Mouse (Mus musculus): ENCODE measurements at regions not wholly inside any gene's neighbourhood (a gene's known extent, or its start where the extent isn't known, plus 50 kb on each side); places are given as distances from the start of the nearest gene placed in this dataset.

- Histone ChIP-seq H3K4me3 (ENCODE audit: low read depth, low read length) (no peak overlapping the region), H3K27me3 (ENCODE audit: control insufficient read depth, insufficient read depth, low read depth, low read length) (no peaks in the 10 kb centered on the region), H3K4me1 (ENCODE audit: control insufficient read depth, low read depth, low read length) (no peaks in the 10 kb centered on the region), H3K36me3 (ENCODE audit: control insufficient read depth, insufficient read depth) (no peaks in the 10 kb centered on the region), H3K9ac (ENCODE audit: low read depth, low read length) (no peak overlapping the region), H3K9me3 (replicated peaks; ENCODE audit: control insufficient read depth, low read length) (peaks cover 3% of the 10 kb centered on the region), H3K4me2 (ENCODE audit: low read depth, low read length) (no peak overlapping the region), H3K27ac (ENCODE audit: low read length) (no peak overlapping the region)
- peak; percentile 92 for ATAC-seq (ENCODE audit: low read depth)
- 27% methylated on average over 1 of the region's 1 CpGs for WGBS (ENCODE audit: insufficient replicate concordance)
Observed at GRCm38 (mm10) chr4:142898994-142899393, 313.8 kb downstream of the Prdm2 start.

GRCm38 (mm10) chr4:142890711-142891110 lies 322.1 kb downstream of the Prdm2 start:
- Histone ChIP-seq H3K4me1 (ENCODE audit: control insufficient read depth, low read depth, low read length) (no peaks in the 10 kb centered on the region), H3K4me3 (ENCODE audit: low read depth, low read length) (no peak overlapping the region), H3K9ac (ENCODE audit: low read depth, low read length) (no peak overlapping the region), H3K36me3 (ENCODE audit: control insufficient read depth, insufficient read depth) (no peaks in the 10 kb centered on the region), H3K9me3 (replicated peaks; ENCODE audit: control insufficient read depth, low read length) (no peaks in the 10 kb centered on the region; the same call in 1 of the 2 replicates), H3K27ac (ENCODE audit: low read length) (no peak overlapping the region), H3K4me2 (ENCODE audit: low read depth, low read length) (no peak overlapping the region), H3K27me3 (ENCODE audit: control insufficient read depth, insufficient read depth, low read depth, low read length) (no peaks in the 10 kb centered on the region)
- ATAC-seq (ENCODE audit: low read depth): no peak
- 65% methylated on average over 1 of the region's 1 CpGs for WGBS (ENCODE audit: insufficient replicate concordance)

- Histone ChIP-seq H3K9ac (ENCODE audit: low read depth, low read length) (no peak overlapping the region), H3K27ac (ENCODE audit: low read length) (no peak overlapping the region), H3K4me3 (ENCODE audit: low read depth, low read length) (no peak overlapping the region), H3K9me3 (replicated peaks; ENCODE audit: control insufficient read depth, low read length) (no peaks in the 10 kb centered on the region; the same call in 1 of the 2 replicates), H3K27me3 (ENCODE audit: control insufficient read depth, insufficient read depth, low read depth, low read length) (no peaks in the 10 kb centered on the region), H3K36me3 (ENCODE audit: control insufficient read depth, insufficient read depth) (no peaks in the 10 kb centered on the region), H3K4me1 (ENCODE audit: control insufficient read depth, low read depth, low read length) (no peaks in the 10 kb centered on the region), H3K4me2 (ENCODE audit: low read depth, low read length) (no peak overlapping the region)
- WGBS (ENCODE audit: insufficient replicate concordance): 47% methylated on average over 4 of the region's 4 CpGs
- no peak for ATAC-seq (ENCODE audit: low read depth)
Observed at GRCm38 (mm10) chr4:142888891-142889290, 323.9 kb downstream of the Prdm2 start.

GRCm38 (mm10) chr4:142887876-142888275 lies 324.9 kb downstream of the Prdm2 start:
- Histone ChIP-seq H3K9ac (ENCODE audit: low read depth, low read length) (no peak overlapping the region), H3K27me3 (ENCODE audit: control insufficient read depth, insufficient read depth, low read depth, low read length) (no peaks in the 10 kb centered on the region), H3K9me3 (replicated peaks; ENCODE audit: control insufficient read depth, low read length) (no peaks in the 10 kb centered on the region; the same call in 1 of the 2 replicates), H3K4me2 (ENCODE audit: low read depth, low read length) (no peak overlapping the region), H3K27ac (ENCODE audit: low read length) (no peak overlapping the region), H3K4me3 (ENCODE audit: low read depth, low read length) (no peak overlapping the region), H3K36me3 (ENCODE audit: control insufficient read depth, insufficient read depth) (no peaks in the 10 kb centered on the region), H3K4me1 (ENCODE audit: control insufficient read depth, low read depth, low read length) (no peaks in the 10 kb centered on the region)
- 29% methylated on average over 6 of the region's 6 CpGs for WGBS (ENCODE audit: insufficient replicate concordance)
- ATAC-seq (ENCODE audit: low read depth): no peak

- Histone ChIP-seq H3K4me3 (ENCODE audit: low read depth, low read length) (no peak overlapping the region), H3K36me3 (ENCODE audit: control insufficient read depth, insufficient read depth) (no peaks in the 10 kb centered on the region), H3K27me3 (ENCODE audit: control insufficient read depth, insufficient read depth, low read depth, low read length) (no peaks in the 10 kb centered on the region), H3K27ac (ENCODE audit: low read length) (no peak overlapping the region), H3K9me3 (replicated peaks; ENCODE audit: control insufficient read depth, low read length) (no peaks in the 10 kb centered on the region), H3K4me1 (ENCODE audit: control insufficient read depth, low read depth, low read length) (no peaks in the 10 kb centered on the region), H3K4me2 (ENCODE audit: low read depth, low read length) (no peak overlapping the region), H3K9ac (ENCODE audit: low read depth, low read length) (no peak overlapping the region)
- ATAC-seq (ENCODE audit: low read depth): no peak
- WGBS (ENCODE audit: insufficient replicate concordance): 14% methylated on average over 2 of the region's 2 CpGs
Observed at GRCm38 (mm10) chr4:142880323-142880759, 332.5 kb downstream of the Prdm2 start.

GRCm38 (mm10) chr4:142876151-142876550 lies 336.6 kb downstream of the Prdm2 start:
- no peak overlapping the region for H3K27ac ChIP-seq (ENCODE audit: low read length)
- no peaks in the 10 kb centered on the region for H3K27me3 ChIP-seq (ENCODE audit: control insufficient read depth, insufficient read depth, low read depth, low read length)
- no peak for ATAC-seq (ENCODE audit: low read depth)
- no peaks in the 10 kb centered on the region for H3K36me3 ChIP-seq (ENCODE audit: control insufficient read depth, insufficient read depth)
- 72% methylated on average over 3 of the region's 3 CpGs for WGBS (ENCODE audit: insufficient replicate concordance)
- H3K9ac ChIP-seq (ENCODE audit: low read depth, low read length): no peak overlapping the region
- no peak overlapping the region for H3K4me3 ChIP-seq (ENCODE audit: low read depth, low read length)
- no peaks in the 10 kb centered on the region; the same call in 1 of the 2 replicates for H3K9me3 ChIP-seq (replicated peaks; ENCODE audit: control insufficient read depth, low read length)
- no peaks in the 10 kb centered on the region for H3K4me1 ChIP-seq (ENCODE audit: control insufficient read depth, low read depth, low read length)
- H3K4me2 ChIP-seq (ENCODE audit: low read depth, low read length): no peak overlapping the region

GRCm38 (mm10) chr4:142875105-142875504 lies 337.7 kb downstream of the Prdm2 start:
- no peak for ATAC-seq (ENCODE audit: low read depth)
- H3K4me3 ChIP-seq (ENCODE audit: low read depth, low read length): no peak overlapping the region
- H3K4me1 ChIP-seq (ENCODE audit: control insufficient read depth, low read depth, low read length): no peaks in the 10 kb centered on the region
- no peaks in the 10 kb centered on the region for H3K27me3 ChIP-seq (ENCODE audit: control insufficient read depth, insufficient read depth, low read depth, low read length)
- H3K4me2 ChIP-seq (ENCODE audit: low read depth, low read length): no peak overlapping the region
- no peaks in the 10 kb centered on the region for H3K36me3 ChIP-seq (ENCODE audit: control insufficient read depth, insufficient read depth)
- no peak overlapping the region for H3K9ac ChIP-seq (ENCODE audit: low read depth, low read length)
- WGBS (ENCODE audit: insufficient replicate concordance): 65% methylated on average over 5 of the region's 5 CpGs
- no peak overlapping the region for H3K27ac ChIP-seq (ENCODE audit: low read length)
- H3K9me3 ChIP-seq (replicated peaks; ENCODE audit: control insufficient read depth, low read length): no peaks in the 10 kb centered on the region; the same call in 1 of the 2 replicates

GRCm38 (mm10) chr4:142866341-142866740 lies 346.5 kb downstream of the Prdm2 start:
- Histone ChIP-seq H3K27me3 (ENCODE audit: control insufficient read depth, insufficient read depth, low read depth, low read length) (no peaks in the 10 kb centered on the region), H3K9ac (ENCODE audit: low read depth, low read length) (no peak overlapping the region), H3K4me3 (ENCODE audit: low read depth, low read length) (no peak overlapping the region), H3K9me3 (replicated peaks; ENCODE audit: control insufficient read depth, low read length) (no peaks in the 10 kb centered on the region), H3K4me2 (ENCODE audit: low read depth, low read length) (no peak overlapping the region), H3K36me3 (ENCODE audit: control insufficient read depth, insufficient read depth) (no peaks in the 10 kb centered on the region), H3K4me1 (ENCODE audit: control insufficient read depth, low read depth, low read length) (no peaks in the 10 kb centered on the region), H3K27ac (ENCODE audit: low read length) (no peak overlapping the region)
- 67% methylated on average over 7 of the region's 7 CpGs for WGBS (ENCODE audit: insufficient replicate concordance)
- no peak for ATAC-seq (ENCODE audit: low read depth)

GRCm38 (mm10) chr4:142865593-142865992 lies 347.2 kb downstream of the Prdm2 start:
- H3K4me3 ChIP-seq (ENCODE audit: low read depth, low read length): no peak overlapping the region
- H3K9me3 ChIP-seq (replicated peaks; ENCODE audit: control insufficient read depth, low read length): no peaks in the 10 kb centered on the region
- H3K27me3 ChIP-seq (ENCODE audit: control insufficient read depth, insufficient read depth, low read depth, low read length): no peaks in the 10 kb centered on the region
- H3K4me1 ChIP-seq (ENCODE audit: control insufficient read depth, low read depth, low read length): no peaks in the 10 kb centered on the region
- no peak overlapping the region for H3K9ac ChIP-seq (ENCODE audit: low read depth, low read length)
- ATAC-seq (ENCODE audit: low read depth): no peak
- 69% methylated on average over 2 of the region's 2 CpGs for WGBS (ENCODE audit: insufficient replicate concordance)
- no peak overlapping the region for H3K4me2 ChIP-seq (ENCODE audit: low read depth, low read length)
- H3K36me3 ChIP-seq (ENCODE audit: control insufficient read depth, insufficient read depth): no peaks in the 10 kb centered on the region
- no peak overlapping the region for H3K27ac ChIP-seq (ENCODE audit: low read length)
